Mouse (Mus musculus): ENCODE data around the gene Stk10. TPM values are rescaled to one million over a fixed set of nuclear protein-coding genes. Genes with fewer than 3 reads are reported as not detected.

The Stk10 gene
- polyA plus RNA-seq, 1 experiment from 2014 or later = 0.67 TPM

DNA sequence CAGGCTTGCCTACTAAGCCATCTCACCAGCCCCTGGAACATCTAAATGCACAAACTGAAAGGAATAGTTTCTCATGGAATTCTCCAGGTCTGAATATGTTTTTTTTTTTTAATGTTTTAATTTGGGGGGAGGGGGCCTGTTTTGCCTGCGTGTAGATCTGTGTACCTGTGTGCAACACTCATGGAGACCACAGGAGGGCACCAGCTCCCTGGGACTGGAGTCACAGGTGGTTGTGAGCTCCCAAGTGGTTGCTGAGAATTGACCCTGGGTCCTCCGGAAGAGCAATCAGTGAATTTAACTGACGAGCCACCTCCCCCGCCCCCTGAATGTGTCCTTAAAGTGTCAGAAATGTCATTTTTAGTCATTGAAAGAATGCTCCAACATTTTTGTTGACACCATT lies 61.0 kb downstream of the Stk10 start:
- DNase-seq (ENCODE audit: low spot score, missing footprints) = peak; percentile 77
- 89% methylated on average over 4 of the region's 4 CpGs for WGBS
- H3K4me3 ChIP-seq (ENCODE audit: low read depth, low read length) = no peak overlapping the region
- no peak overlapping the region for H3K4me2 ChIP-seq
- no peak overlapping the region for H3K27ac ChIP-seq (ENCODE audit: low read depth, low read length)
- H3K4me1 ChIP-seq (ENCODE audit: control insufficient read depth, insufficient read depth, low read length) = no peaks in the 10 kb centered on the region
- no peaks in the 10 kb centered on the region for H3K27me3 ChIP-seq (ENCODE audit: control insufficient read depth, insufficient read depth, low read length)
- H3K9ac ChIP-seq (ENCODE audit: low read length) = no peak overlapping the region
- no peaks in the 10 kb centered on the region for H3K36me3 ChIP-seq (ENCODE audit: control insufficient read depth, insufficient read depth, low read length)
- no peaks in the 10 kb centered on the region for H3K9me3 ChIP-seq (ENCODE audit: control insufficient read depth, low read length)
- no peak for ATAC-seq (ENCODE audit: low FRiP score)

DNA sequence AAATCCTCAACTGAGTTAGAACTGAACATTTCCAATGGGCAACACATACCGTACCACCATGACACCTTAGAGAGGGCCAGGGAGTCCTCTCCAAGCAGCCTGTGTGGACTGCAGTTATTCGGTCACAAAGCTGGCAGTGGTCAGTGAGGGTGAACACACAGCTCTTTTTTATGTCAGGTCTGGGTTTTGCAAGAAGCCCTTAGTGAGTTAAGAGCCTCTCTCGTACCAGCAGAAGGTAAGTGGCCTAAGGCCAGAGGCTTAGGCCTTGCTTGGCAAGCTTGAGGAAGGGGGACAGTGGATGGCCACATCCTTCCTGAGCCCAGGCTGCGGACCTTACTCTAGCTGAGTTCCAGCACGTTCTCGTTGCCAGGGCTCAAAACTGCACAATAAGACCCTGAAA lies 67.3 kb downstream of the Stk10 start:
- Histone ChIP-seq H3K27ac (ENCODE audit: low read depth, low read length) (no peak overlapping the region), H3K9me3 (ENCODE audit: control insufficient read depth, low read length) (no peaks in the 10 kb centered on the region), H3K27me3 (ENCODE audit: control insufficient read depth, insufficient read depth, low read length) (no peaks in the 10 kb centered on the region), H3K4me3 (ENCODE audit: low read depth, low read length) (no peak overlapping the region), H3K4me1 (ENCODE audit: control insufficient read depth, insufficient read depth, low read length) (no peaks in the 10 kb centered on the region; the same call in 1 of the 2 replicates), H3K36me3 (ENCODE audit: control insufficient read depth, insufficient read depth, low read length) (no peaks in the 10 kb centered on the region; the same call in 1 of the 2 replicates), H3K9ac (ENCODE audit: low read length) (no peak overlapping the region), H3K4me2 (no peak overlapping the region)
- ATAC-seq (ENCODE audit: low FRiP score) (no peak), DNase-seq (ENCODE audit: low spot score, missing footprints) (no peak)
- WGBS = 85% methylated on average over 6 of the region's 6 CpGs

GRCm38 (mm10) chr11:32601528-32602323 lies 68.6 kb downstream of the Stk10 start:
- DNase-seq (ENCODE audit: low spot score, missing footprints) (peak; percentile 88), ATAC-seq (ENCODE audit: low FRiP score) (0 out of 2 replicates have a peak, but pooled peaks have one; percentile 46)
- Histone ChIP-seq H3K4me1 (ENCODE audit: control insufficient read depth, insufficient read depth, low read length) (no peaks in the 10 kb centered on the region; the same call in 1 of the 2 replicates), H3K4me3 (ENCODE audit: low read depth, low read length) (no peak overlapping the region), H3K9ac (ENCODE audit: low read length) (no peak overlapping the region), H3K4me2 (no peak overlapping the region), H3K27ac (ENCODE audit: low read depth, low read length) (no peak overlapping the region), H3K36me3 (ENCODE audit: control insufficient read depth, insufficient read depth, low read length) (no peaks in the 10 kb centered on the region; the same call in 1 of the 2 replicates), H3K27me3 (ENCODE audit: control insufficient read depth, insufficient read depth, low read length) (no peaks in the 10 kb centered on the region), H3K9me3 (ENCODE audit: control insufficient read depth, low read length) (no peaks in the 10 kb centered on the region)
- 38% methylated on average over 12 of the region's 12 CpGs for WGBS

- ATAC-seq (ENCODE audit: low FRiP score) = no peak
- DNase-seq (ENCODE audit: low spot score, missing footprints) = peak; percentile 81
- no peaks in the 10 kb centered on the region for H3K9me3 ChIP-seq (ENCODE audit: control insufficient read depth, low read length)
These were observed 71.6 kb downstream of the Stk10 start for GRCm38 (mm10) chr11:32604663-32605062.

DNA sequence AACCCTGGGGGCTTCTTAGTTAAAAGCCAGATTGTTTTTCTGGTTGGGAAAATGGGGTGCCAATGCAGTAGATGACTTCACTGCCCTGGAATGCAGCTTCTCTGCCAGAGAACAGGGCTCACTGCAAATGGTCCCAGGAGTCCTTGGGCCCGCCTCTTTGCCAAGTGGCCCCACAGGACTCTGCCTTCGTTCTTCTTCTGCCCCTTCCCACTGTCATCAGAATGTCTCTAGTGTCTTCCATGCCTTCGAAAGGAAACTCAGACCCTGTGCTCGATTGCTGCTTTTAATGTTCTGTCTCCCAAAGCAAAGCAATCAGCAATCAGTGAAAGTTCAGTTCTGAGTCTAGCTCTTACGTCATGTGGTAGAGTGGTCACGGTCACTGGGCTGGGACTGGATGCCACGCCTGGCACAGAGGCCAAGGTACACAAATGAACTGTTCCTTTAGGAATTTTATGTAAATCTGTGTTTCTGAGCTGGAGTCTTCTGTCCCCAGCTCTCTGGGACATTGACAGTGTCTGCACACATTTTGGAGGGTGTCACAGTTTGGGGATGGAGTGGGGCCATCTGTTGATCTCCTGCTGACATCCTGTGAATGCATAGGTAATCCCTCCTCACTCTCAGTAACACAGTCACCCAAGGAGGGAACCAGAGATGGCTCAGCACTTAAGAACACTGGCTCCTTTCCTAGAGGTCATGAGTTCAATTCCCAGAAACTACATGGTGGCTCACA lies 72.2 kb downstream of the Stk10 start:
- Histone ChIP-seq H3K4me2 (no peak overlapping the region), H3K4me3 (ENCODE audit: low read depth, low read length) (no peak overlapping the region), H3K9ac (ENCODE audit: low read length) (no peak overlapping the region), H3K4me1 (ENCODE audit: control insufficient read depth, insufficient read depth, low read length) (no peaks in the 10 kb centered on the region), H3K27me3 (ENCODE audit: control insufficient read depth, insufficient read depth, low read length) (no peaks in the 10 kb centered on the region), H3K9me3 (ENCODE audit: control insufficient read depth, low read length) (no peaks in the 10 kb centered on the region), H3K27ac (ENCODE audit: low read depth, low read length) (no peak overlapping the region), H3K36me3 (ENCODE audit: control insufficient read depth, insufficient read depth, low read length) (no peaks in the 10 kb centered on the region; the same call in 1 of the 2 replicates)
- 73% methylated on average over 7 of the region's 7 CpGs for WGBS
- DNase-seq (ENCODE audit: low spot score, missing footprints) = peak; percentile 69
- no peak for ATAC-seq (ENCODE audit: low FRiP score)

More at GRCm38 (mm10) chr11:32604663-32605062, 71.6 kb downstream of the Stk10 start:
- Histone ChIP-seq H3K27ac (ENCODE audit: low read depth, low read length) (no peak overlapping the region), H3K4me2 (no peak overlapping the region), H3K9ac (ENCODE audit: low read length) (no peak overlapping the region), H3K36me3 (ENCODE audit: control insufficient read depth, insufficient read depth, low read length) (no peaks in the 10 kb centered on the region; the same call in 1 of the 2 replicates), H3K4me1 (ENCODE audit: control insufficient read depth, insufficient read depth, low read length) (no peaks in the 10 kb centered on the region; the same call in 1 of the 2 replicates), H3K4me3 (ENCODE audit: low read depth, low read length) (no peak overlapping the region), H3K27me3 (ENCODE audit: control insufficient read depth, insufficient read depth, low read length) (no peaks in the 10 kb centered on the region)
- WGBS = 75% methylated on average over 4 of the region's 4 CpGs

DNA sequence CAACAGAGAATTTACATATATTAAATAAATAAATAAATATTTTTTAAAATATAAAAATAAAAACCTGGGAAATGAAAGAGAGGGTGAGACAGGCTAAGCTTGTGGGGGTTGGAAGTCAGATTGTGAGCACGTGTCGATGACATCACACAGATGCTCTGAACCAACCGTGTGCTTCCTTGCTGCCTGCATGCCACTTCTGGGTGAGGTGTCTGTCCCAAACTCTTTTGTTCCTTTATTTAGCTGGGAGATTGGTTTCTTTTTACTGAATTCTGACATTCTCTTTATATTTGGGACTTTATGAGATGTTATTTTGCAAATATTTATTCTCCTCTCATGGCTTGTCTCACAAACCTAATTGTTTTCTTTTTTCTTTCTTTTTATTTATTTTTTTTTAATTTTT lies 72.8 kb downstream of the Stk10 start:
- H3K36me3 ChIP-seq (ENCODE audit: control insufficient read depth, insufficient read depth, low read length) = no peaks in the 10 kb centered on the region; the same call in 1 of the 2 replicates
- H3K4me1 ChIP-seq (ENCODE audit: control insufficient read depth, insufficient read depth, low read length) = no peaks in the 10 kb centered on the region
- WGBS = 87% methylated on average over 3 of the region's 3 CpGs
- no peak overlapping the region for H3K4me3 ChIP-seq (ENCODE audit: low read depth, low read length)
- no peak overlapping the region for H3K27ac ChIP-seq (ENCODE audit: low read depth, low read length)
- H3K9me3 ChIP-seq (ENCODE audit: control insufficient read depth, low read length) = no peaks in the 10 kb centered on the region
- ATAC-seq (ENCODE audit: low FRiP score) (no peak), DNase-seq (ENCODE audit: low spot score, missing footprints) (peak; percentile 56)
- H3K9ac ChIP-seq (ENCODE audit: low read length) = no peak overlapping the region
- H3K4me2 ChIP-seq = no peak overlapping the region
- no peaks in the 10 kb centered on the region for H3K27me3 ChIP-seq (ENCODE audit: control insufficient read depth, insufficient read depth, low read length)

- H3K4me2 ChIP-seq = no peak overlapping the region
- no peaks in the 10 kb centered on the region for H3K9me3 ChIP-seq (ENCODE audit: control insufficient read depth, low read length)
- no peak overlapping the region for H3K4me3 ChIP-seq (ENCODE audit: low read depth, low read length)
- H3K27ac ChIP-seq (ENCODE audit: low read depth, low read length) = no peak overlapping the region
- ATAC-seq (ENCODE audit: low FRiP score) = no peak
- H3K4me1 ChIP-seq (ENCODE audit: control insufficient read depth, insufficient read depth, low read length) = no peaks in the 10 kb centered on the region
- H3K36me3 ChIP-seq (ENCODE audit: control insufficient read depth, insufficient read depth, low read length) = no peaks in the 10 kb centered on the region; the same call in 1 of the 2 replicates
- H3K9ac ChIP-seq (ENCODE audit: low read length) = no peak overlapping the region
- DNase-seq (ENCODE audit: low spot score, missing footprints) = peak; percentile 21
- H3K27me3 ChIP-seq (ENCODE audit: control insufficient read depth, insufficient read depth, low read length) = no peaks in the 10 kb centered on the region
These were observed 74.2 kb downstream of the Stk10 start for GRCm38 (mm10) chr11:32607319-32607718.

DNA sequence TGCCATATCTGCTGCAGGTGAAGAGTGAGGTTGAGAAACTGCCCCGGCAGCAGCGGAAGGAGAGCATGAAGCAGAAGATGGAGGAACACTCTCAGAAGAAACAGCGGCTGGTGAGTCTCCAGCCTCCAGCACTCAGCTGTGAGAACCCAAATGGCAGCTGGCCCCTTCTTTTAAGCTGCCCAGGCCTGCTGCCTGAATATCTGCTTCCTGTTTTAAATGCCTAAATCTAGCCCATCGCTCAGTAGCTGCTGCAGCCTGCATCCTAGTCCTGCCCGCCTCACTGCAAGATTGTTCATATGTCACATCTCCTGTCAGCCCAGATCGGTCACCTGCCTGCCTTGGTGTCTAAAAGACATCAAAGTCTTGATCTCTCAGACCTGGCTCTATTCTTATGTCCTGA lies 77.5 kb downstream of the Stk10 start:
- Histone ChIP-seq H3K4me3 (ENCODE audit: low read depth, low read length) (no peak overlapping the region), H3K4me1 (ENCODE audit: control insufficient read depth, insufficient read depth, low read length) (peaks cover under 1% of the 10 kb centered on the region; the same call in 1 of the 2 replicates), H3K27ac (ENCODE audit: low read depth, low read length) (no peak overlapping the region), H3K4me2 (no peak overlapping the region), H3K27me3 (ENCODE audit: control insufficient read depth, insufficient read depth, low read length) (no peaks in the 10 kb centered on the region), H3K9me3 (ENCODE audit: control insufficient read depth, low read length) (no peaks in the 10 kb centered on the region), H3K9ac (ENCODE audit: low read length) (no peak overlapping the region), H3K36me3 (ENCODE audit: control insufficient read depth, insufficient read depth, low read length) (no peaks in the 10 kb centered on the region)
- DNase-seq (ENCODE audit: low spot score, missing footprints) (peak; percentile 77), ATAC-seq (ENCODE audit: low FRiP score) (no peak)
- 90% methylated on average over 6 of the region's 6 CpGs for WGBS

DNA sequence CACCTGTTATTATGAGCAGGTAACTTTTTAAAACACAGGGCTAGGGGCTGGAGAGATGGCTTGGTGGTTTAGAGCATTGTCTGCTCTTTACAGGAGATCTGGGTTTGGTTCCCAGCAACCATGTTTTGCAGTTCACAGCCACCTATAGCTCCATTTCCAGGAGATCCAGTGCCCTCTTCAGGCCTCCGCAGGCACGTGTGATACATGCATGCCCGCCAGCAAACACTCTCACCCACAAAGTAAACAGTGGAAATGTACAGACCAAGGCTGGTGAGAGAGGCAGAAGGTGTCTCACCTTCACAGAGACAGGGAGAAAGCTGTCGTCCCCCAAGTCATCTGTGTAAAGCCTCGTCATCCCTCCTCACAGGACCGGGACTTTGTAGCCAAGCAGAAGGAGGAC lies 79.2 kb downstream of the Stk10 start:
- Histone ChIP-seq H3K27me3 (ENCODE audit: control insufficient read depth, insufficient read depth, low read length) (no peaks in the 10 kb centered on the region), H3K9me3 (ENCODE audit: control insufficient read depth, low read length) (no peaks in the 10 kb centered on the region), H3K4me1 (ENCODE audit: control insufficient read depth, insufficient read depth, low read length) (peaks cover 3% of the 10 kb centered on the region; the same call in 1 of the 2 replicates), H3K36me3 (ENCODE audit: control insufficient read depth, insufficient read depth, low read length) (no peaks in the 10 kb centered on the region), H3K4me3 (ENCODE audit: low read depth, low read length) (no peak overlapping the region), H3K27ac (ENCODE audit: low read depth, low read length) (no peak overlapping the region), H3K4me2 (no peak overlapping the region), H3K9ac (ENCODE audit: low read length) (no peak overlapping the region)
- 82% methylated on average over 6 of the region's 6 CpGs for WGBS
- ATAC-seq (ENCODE audit: low FRiP score) (no peak), DNase-seq (ENCODE audit: low spot score, missing footprints) (no peak)

Data from midbrain, embryonic 11.5 days (tissue).